Mouse (Mus musculus) left cerebral cortex, adult 8-10 months (tissue): ENCODE results near the gene Olfr224. TPM values are rescaled to one million over a fixed set of nuclear protein-coding genes. Genes with fewer than 3 reads are reported as not detected.
A peak's percentile ranks its signal among the peaks of the same experiment; 100 is the strongest.

Source experiments
- DNase-seq, 2 experiments: peaks; one replicate each; pipeline ENCODE4 v3.0.0; 2022; ENCODE audit warnings: low spot score in 2 of 2
- total RNA-seq, 4 experiments: library from RNA; stranded (reverse); gene quantifications; 2 replicates each; pipeline ENCODE4 v1.2.4; 2022

Olfr224 gene
- total RNA-seq, 4 experiments from 2014 or later, result not detected

GRCm38 (mm10) chr11:58518916-58519315 lies 51.4 kb downstream of the Olfr224 start:
- peak; percentile 56 to 68 for DNase-seq

Other genes with a start within 250 kb of the Olfr224 start
- gene Zfp672, start 240.2 kb downstream of the Olfr224 start, total RNA-seq, result 10 to 100 TPM; 41.1 to 48.4 (median 45.4) TPM
- gene Sh3bp5l, start 239.8 kb downstream of the Olfr224 start, total RNA-seq, result 10 to 100 TPM; 41.8 to 49.8 (median 44.4) TPM
- gene Lypd8, start 191.5 kb downstream of the Olfr224 start, total RNA-seq, result not detected
- not detected for gene 1810065E05Rik, start 149.4 kb downstream of the Olfr224 start, total RNA-seq
- not detected for gene Gm12253, start 138.0 kb downstream of the Olfr224 start, total RNA-seq
- not detected for gene Lypd9, start 117.6 kb downstream of the Olfr224 start, total RNA-seq
- gene Olfr30, start 108.3 kb downstream of the Olfr224 start, total RNA-seq, result not detected
- not detected for gene Olfr332, start 78.0 kb downstream of the Olfr224 start, total RNA-seq
- gene Olfr331, start 68.0 kb downstream of the Olfr224 start, total RNA-seq, result not detected
- not detected for gene Olfr330, start 35.7 kb downstream of the Olfr224 start, total RNA-seq
- gene Olfr329-ps, start 24.1 kb downstream of the Olfr224 start, total RNA-seq, result not detected
- gene Olfr328, start 14.9 kb downstream of the Olfr224 start, total RNA-seq, result under 1 TPM in 3 of 4 experiments, not detected in 1; 0.14 to 0.25 (median 0.17) TPM
- gene Olfr325, start 7.2 kb upstream of the Olfr224 start, total RNA-seq, result not detected
- gene Olfr324, start 24.6 kb upstream of the Olfr224 start, total RNA-seq, result not detected
- not detected for gene 2210407C18Rik, start 45.5 kb upstream of the Olfr224 start, total RNA-seq
- gene Olfr323, start 59.9 kb upstream of the Olfr224 start, total RNA-seq, result not detected
- not detected for gene Trim58, start 69.9 kb upstream of the Olfr224 start, total RNA-seq
- not detected for gene Olfr322, start 88.2 kb upstream of the Olfr224 start, total RNA-seq
- not detected for gene Olfr320, start 110.5 kb upstream of the Olfr224 start, total RNA-seq
- not detected for gene Olfr319, start 128.6 kb upstream of the Olfr224 start, total RNA-seq
- under 1 TPM in 3 of 4 experiments, not detected in 1; 0.09 to 0.13 (median 0.11) TPM for gene Olfr318, start 153.5 kb upstream of the Olfr224 start, total RNA-seq
- under 1 TPM in 2 of 4 experiments, not detected in 2; 0.35 to 0.44 TPM for gene Olfr317, start 168.7 kb upstream of the Olfr224 start, total RNA-seq
- 1 to 10 TPM; 1.3 to 2.0 (median 1.7) TPM for gene Olfr316, start 182.2 kb upstream of the Olfr224 start, total RNA-seq
- gene Olfr315, start 202.6 kb upstream of the Olfr224 start, total RNA-seq, result not detected
- not detected for gene Olfr314, start 212.4 kb upstream of the Olfr224 start, total RNA-seq
- 1 to 10 TPM; 1.1 to 3.5 (median 1.6) TPM for gene Fam183b, start 231.4 kb upstream of the Olfr224 start, total RNA-seq
- not detected for gene Olfr313, start 244.4 kb upstream of the Olfr224 start, total RNA-seq